Mouse (Mus musculus): ENCODE data around the gene Ano1. TPM values are rescaled to one million over a fixed set of nuclear protein-coding genes. Genes with fewer than 3 reads are reported as not detected.

The Ano1 gene
- polyA plus RNA-seq, 1 experiment from 2014 or later: 7.3 TPM

GRCm38 (mm10) chr7:144678241-144679030 lies 73.3 kb downstream of the Ano1 start:
- peaks cover 23% of the 10 kb centered on the region for H3K27me3 ChIP-seq (ENCODE audit: control insufficient read depth, insufficient read depth, low read length)
- ATAC-seq (ENCODE audit: insufficient number of reproducible peaks, insufficient read depth, low FRiP score, low read depth): peak; percentile 20; the same call in 1 of the 2 replicates
- H3K9me3 ChIP-seq (ENCODE audit: control insufficient read depth, low read length): no peaks in the 10 kb centered on the region
- H3K9ac ChIP-seq (ENCODE audit: low read length): peak overlapping the region; percentile 56
- no peak overlapping the region for H3K27ac ChIP-seq (replicated peaks in 1 of 2; ENCODE audit: control insufficient read depth in 1 of 2, insufficient read depth in 1 of 2, low read depth in 2 of 2, low read length in 2 of 2)
- peak overlapping the region; percentile 36 to 49 for H3K4me3 ChIP-seq (ENCODE audit: control insufficient read depth in 1 of 2, insufficient read depth in 1 of 2, low read depth in 1 of 2, low read length in 2 of 2)
- 6% methylated on average over 68 of the region's 68 CpGs for WGBS
- H3K36me3 ChIP-seq (ENCODE audit: control insufficient read depth, insufficient read depth, low read length): no peaks in the 10 kb centered on the region
- H3K4me1 ChIP-seq (ENCODE audit: control insufficient read depth in 2 of 2, insufficient read depth in 2 of 2, low read length in 2 of 2): peaks cover 0 to 3% of the 10 kb centered on the region in 2 experiments; a peak in 1 of 4 replicates
- H3K4me2 ChIP-seq (ENCODE audit: low read length): peak overlapping the region; percentile 82

GRCm38 (mm10) chr7:144677341-144678086 lies 74.3 kb downstream of the Ano1 start:
- Histone ChIP-seq H3K27me3 (ENCODE audit: control insufficient read depth, insufficient read depth, low read length) (peaks cover 23% of the 10 kb centered on the region), H3K9ac (ENCODE audit: low read length) (no peak overlapping the region), H3K4me3 (ENCODE audit: control insufficient read depth in 1 of 2, insufficient read depth in 1 of 2, low read depth in 1 of 2, low read length in 2 of 2) (no peak overlapping the region), H3K9me3 (ENCODE audit: control insufficient read depth, low read length) (no peaks in the 10 kb centered on the region), H3K4me2 (ENCODE audit: low read length) (peak overlapping the region; percentile 82; the same call in 1 of the 2 replicates), H3K36me3 (ENCODE audit: control insufficient read depth, insufficient read depth, low read length) (no peaks in the 10 kb centered on the region), H3K4me1 (ENCODE audit: control insufficient read depth in 2 of 2, insufficient read depth in 2 of 2, low read length in 2 of 2) (peaks cover 0 to 3% of the 10 kb centered on the region in 2 experiments; a peak in 1 of 4 replicates), H3K27ac (replicated peaks in 1 of 2; ENCODE audit: control insufficient read depth in 1 of 2, insufficient read depth in 1 of 2, low read depth in 2 of 2, low read length in 2 of 2) (no peak overlapping the region)
- peak; percentile 17; the same call in 1 of the 2 replicates for ATAC-seq (ENCODE audit: insufficient number of reproducible peaks, insufficient read depth, low FRiP score, low read depth)
- 44% methylated on average over 12 of the region's 12 CpGs for WGBS

GRCm38 (mm10) chr7:144675632-144676031 lies 76.1 kb downstream of the Ano1 start:
- H3K4me3 ChIP-seq (ENCODE audit: control insufficient read depth in 1 of 2, insufficient read depth in 1 of 2, low read depth in 1 of 2, low read length in 2 of 2): no peak overlapping the region
- ATAC-seq (ENCODE audit: insufficient number of reproducible peaks, insufficient read depth, low FRiP score, low read depth): no peak
- peaks cover 23% of the 10 kb centered on the region for H3K27me3 ChIP-seq (ENCODE audit: control insufficient read depth, insufficient read depth, low read length)
- no peaks in the 10 kb centered on the region for H3K36me3 ChIP-seq (ENCODE audit: control insufficient read depth, insufficient read depth, low read length)
- H3K4me1 ChIP-seq (ENCODE audit: control insufficient read depth in 2 of 2, insufficient read depth in 2 of 2, low read length in 2 of 2): peaks cover 0 to 3% of the 10 kb centered on the region in 2 experiments; a peak in 1 of 4 replicates
- H3K4me2 ChIP-seq (ENCODE audit: low read length): no peak overlapping the region
- H3K9ac ChIP-seq (ENCODE audit: low read length): no peak overlapping the region
- no peaks in the 10 kb centered on the region for H3K9me3 ChIP-seq (ENCODE audit: control insufficient read depth, low read length)
- WGBS: 94% methylated on average over 8 of the region's 8 CpGs
- H3K27ac ChIP-seq (replicated peaks in 1 of 2; ENCODE audit: control insufficient read depth in 1 of 2, insufficient read depth in 1 of 2, low read depth in 2 of 2, low read length in 2 of 2): no peak overlapping the region

- Histone ChIP-seq H3K9me3 (ENCODE audit: control insufficient read depth, low read length) (no peaks in the 10 kb centered on the region), H3K27ac (replicated peaks in 1 of 2; ENCODE audit: control insufficient read depth in 1 of 2, insufficient read depth in 1 of 2, low read depth in 2 of 2, low read length in 2 of 2) (no peak overlapping the region), H3K9ac (ENCODE audit: low read length) (no peak overlapping the region), H3K27me3 (ENCODE audit: control insufficient read depth, insufficient read depth, low read length) (no peaks in the 10 kb centered on the region), H3K4me2 (ENCODE audit: low read length) (no peak overlapping the region), H3K4me3 (ENCODE audit: control insufficient read depth in 1 of 2, insufficient read depth in 1 of 2, low read depth in 1 of 2, low read length in 2 of 2) (no peak overlapping the region), H3K36me3 (ENCODE audit: control insufficient read depth, insufficient read depth, low read length) (no peaks in the 10 kb centered on the region), H3K4me1 (ENCODE audit: control insufficient read depth in 2 of 2, insufficient read depth in 2 of 2, low read length in 2 of 2) (no peaks in the 10 kb centered on the region)
- ATAC-seq (ENCODE audit: insufficient number of reproducible peaks, insufficient read depth, low FRiP score, low read depth): no peak
- 94% methylated on average over 2 of the region's 2 CpGs for WGBS
These were observed 81.9 kb downstream of the Ano1 start for GRCm38 (mm10) chr7:144669895-144670294.

GRCm38 (mm10) chr7:144668603-144669278 lies 83.0 kb downstream of the Ano1 start:
- H3K27ac ChIP-seq (replicated peaks in 1 of 2; ENCODE audit: control insufficient read depth in 1 of 2, insufficient read depth in 1 of 2, low read depth in 2 of 2, low read length in 2 of 2): no peak overlapping the region

GRCm38 (mm10) chr7:144667091-144667490 lies 84.7 kb downstream of the Ano1 start:
- no peak for ATAC-seq (ENCODE audit: insufficient number of reproducible peaks, insufficient read depth, low FRiP score, low read depth)
- Histone ChIP-seq H3K4me2 (ENCODE audit: low read length) (no peak overlapping the region), H3K9ac (ENCODE audit: low read length) (no peak overlapping the region)

More at GRCm38 (mm10) chr7:144668603-144669278, 83.0 kb downstream of the Ano1 start:
- H3K27me3 ChIP-seq (ENCODE audit: control insufficient read depth, insufficient read depth, low read length): no peaks in the 10 kb centered on the region
- H3K9me3 ChIP-seq (ENCODE audit: control insufficient read depth, low read length): no peaks in the 10 kb centered on the region
- no peak overlapping the region for H3K9ac ChIP-seq (ENCODE audit: low read length)
- H3K36me3 ChIP-seq (ENCODE audit: control insufficient read depth, insufficient read depth, low read length): no peaks in the 10 kb centered on the region
- no peak for ATAC-seq (ENCODE audit: insufficient number of reproducible peaks, insufficient read depth, low FRiP score, low read depth)
- no peak overlapping the region for H3K4me2 ChIP-seq (ENCODE audit: low read length)
- H3K4me1 ChIP-seq (ENCODE audit: control insufficient read depth in 2 of 2, insufficient read depth in 2 of 2, low read length in 2 of 2): no peaks in the 10 kb centered on the region
- no peak overlapping the region for H3K4me3 ChIP-seq (ENCODE audit: control insufficient read depth in 1 of 2, insufficient read depth in 1 of 2, low read depth in 1 of 2, low read length in 2 of 2)
- WGBS: 59% methylated on average over 7 of the region's 7 CpGs

GRCm38 (mm10) chr7:144665585-144665984 lies 86.2 kb downstream of the Ano1 start:
- Histone ChIP-seq H3K27me3 (ENCODE audit: control insufficient read depth, insufficient read depth, low read length) (no peaks in the 10 kb centered on the region; the same call in 1 of the 2 replicates), H3K4me1 (ENCODE audit: control insufficient read depth in 2 of 2, insufficient read depth in 2 of 2, low read length in 2 of 2) (no peaks in the 10 kb centered on the region), H3K36me3 (ENCODE audit: control insufficient read depth, insufficient read depth, low read length) (no peaks in the 10 kb centered on the region), H3K9ac (ENCODE audit: low read length) (no peak overlapping the region), H3K4me2 (ENCODE audit: low read length) (no peak overlapping the region), H3K4me3 (ENCODE audit: control insufficient read depth in 1 of 2, insufficient read depth in 1 of 2, low read depth in 1 of 2, low read length in 2 of 2) (no peak overlapping the region), H3K27ac (replicated peaks in 1 of 2; ENCODE audit: control insufficient read depth in 1 of 2, insufficient read depth in 1 of 2, low read depth in 2 of 2, low read length in 2 of 2) (no peak overlapping the region), H3K9me3 (ENCODE audit: control insufficient read depth, low read length) (no peaks in the 10 kb centered on the region)
- WGBS: 79% methylated on average over 3 of the region's 3 CpGs
- no peak for ATAC-seq (ENCODE audit: insufficient number of reproducible peaks, insufficient read depth, low FRiP score, low read depth)

More at GRCm38 (mm10) chr7:144667091-144667490, 84.7 kb downstream of the Ano1 start:
- Histone ChIP-seq H3K4me1 (ENCODE audit: control insufficient read depth in 2 of 2, insufficient read depth in 2 of 2, low read length in 2 of 2) (no peaks in the 10 kb centered on the region), H3K27me3 (ENCODE audit: control insufficient read depth, insufficient read depth, low read length) (no peaks in the 10 kb centered on the region; the same call in 1 of the 2 replicates), H3K27ac (replicated peaks in 1 of 2; ENCODE audit: control insufficient read depth in 1 of 2, insufficient read depth in 1 of 2, low read depth in 2 of 2, low read length in 2 of 2) (no peak overlapping the region), H3K9me3 (ENCODE audit: control insufficient read depth, low read length) (no peaks in the 10 kb centered on the region), H3K4me3 (ENCODE audit: control insufficient read depth in 1 of 2, insufficient read depth in 1 of 2, low read depth in 1 of 2, low read length in 2 of 2) (no peak overlapping the region), H3K36me3 (ENCODE audit: control insufficient read depth, insufficient read depth, low read length) (no peaks in the 10 kb centered on the region)
- WGBS: 92% methylated on average over 6 of the region's 6 CpGs

Measured in heart, embryonic 14.5 days (tissue).